Mouse (Mus musculus): ENCODE measurements around the gene Ncf2.

Ncf2 gene

DNA sequence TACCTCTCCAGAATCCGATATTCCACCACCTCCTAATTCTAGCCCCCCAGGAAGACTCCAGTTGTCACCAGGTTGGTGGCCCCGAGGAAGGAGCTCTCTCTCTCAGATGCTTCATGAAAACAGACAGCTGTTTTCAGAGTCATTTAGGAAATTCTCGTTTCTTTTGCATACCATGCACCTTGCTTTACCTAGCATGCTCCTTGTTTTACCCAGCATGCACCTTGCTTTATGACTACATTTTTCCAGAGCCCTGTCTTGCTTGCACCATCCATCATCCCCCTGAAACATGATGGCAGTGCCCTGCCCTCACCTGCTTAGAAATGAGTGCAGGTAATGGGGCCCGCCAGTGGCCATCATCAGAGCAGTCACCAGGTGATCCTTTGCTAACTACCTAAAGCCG lies 31.6 kb downstream of the Ncf2 start:
- no peak for DNase-seq (ENCODE audit: low read depth, low spot score)

DNA sequence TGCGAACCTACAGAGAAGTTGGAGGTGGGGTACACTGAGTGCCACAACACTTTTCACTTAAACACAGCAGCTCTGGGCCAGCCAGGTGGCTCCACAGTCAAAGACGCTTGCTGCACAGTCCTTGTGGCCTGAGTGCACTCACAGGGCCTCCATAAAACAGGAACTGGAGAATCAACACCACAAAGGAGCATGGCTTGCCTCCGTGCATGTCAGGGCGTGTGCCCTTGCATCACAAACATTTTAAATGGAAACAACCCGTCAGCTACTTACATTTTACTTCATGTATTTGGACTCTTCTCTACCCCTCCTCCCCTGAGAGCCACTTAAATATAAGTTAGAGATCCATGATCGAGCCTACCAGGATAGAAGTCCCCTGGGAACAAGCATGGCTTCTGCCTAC lies 32.3 kb downstream of the Ncf2 start:
- DNase-seq (ENCODE audit: low read depth, low spot score) = no peak

DNA sequence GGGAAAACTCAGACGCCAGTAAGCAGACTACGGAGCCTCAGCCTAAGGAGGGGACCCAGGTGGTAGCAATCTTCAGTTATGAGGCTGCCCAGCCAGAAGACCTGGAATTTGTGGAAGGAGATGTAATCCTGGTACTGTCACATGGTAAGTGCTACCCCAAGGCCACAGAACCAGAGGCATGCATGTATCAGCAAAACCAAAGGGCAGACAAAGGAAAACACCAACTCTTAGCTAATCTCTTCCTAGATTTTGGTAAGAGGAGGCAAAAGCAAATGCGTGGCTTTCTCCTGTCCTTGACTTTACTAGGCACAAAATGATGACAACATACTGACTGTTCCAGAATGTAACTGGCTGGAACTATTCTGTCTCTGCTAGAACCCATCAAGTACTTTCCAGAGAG lies 35.1 kb downstream of the Ncf2 start:
- no peak for DNase-seq (ENCODE audit: low read depth, low spot score)

DNA sequence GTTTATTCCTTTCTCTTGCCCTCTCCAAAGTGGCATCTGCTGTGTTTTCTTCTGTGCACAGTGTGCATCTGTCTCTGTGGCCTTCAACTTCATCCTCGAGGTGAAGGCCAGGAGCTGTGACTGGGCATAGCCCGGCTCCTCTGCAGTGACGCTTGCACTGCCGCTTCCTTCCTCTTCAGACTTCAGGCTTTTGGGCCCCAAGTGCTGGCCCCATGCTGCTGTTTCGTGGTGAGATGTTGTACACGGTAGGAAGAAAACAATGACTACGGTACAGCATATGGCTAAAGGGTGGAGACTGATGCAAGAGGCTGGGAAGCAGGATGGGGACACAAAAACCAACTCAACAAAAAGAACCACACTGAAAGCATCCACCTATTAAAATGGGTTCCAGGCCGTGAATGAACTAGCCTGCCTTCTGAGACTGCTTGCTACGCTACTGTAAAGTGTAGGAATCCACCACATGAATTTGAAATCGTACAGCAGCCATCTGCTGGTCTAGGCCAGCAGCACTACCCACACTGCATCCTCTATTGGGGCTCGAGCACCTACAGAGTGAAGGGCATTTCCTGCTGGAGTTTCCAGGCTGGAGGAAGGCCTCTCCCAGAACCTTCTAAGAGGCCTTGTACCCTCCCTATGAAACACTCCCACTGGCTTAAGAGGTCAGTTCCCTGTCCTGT lies 38.2 kb downstream of the Ncf2 start:
- DNase-seq (ENCODE audit: low read depth, low spot score) = no peak

DNA sequence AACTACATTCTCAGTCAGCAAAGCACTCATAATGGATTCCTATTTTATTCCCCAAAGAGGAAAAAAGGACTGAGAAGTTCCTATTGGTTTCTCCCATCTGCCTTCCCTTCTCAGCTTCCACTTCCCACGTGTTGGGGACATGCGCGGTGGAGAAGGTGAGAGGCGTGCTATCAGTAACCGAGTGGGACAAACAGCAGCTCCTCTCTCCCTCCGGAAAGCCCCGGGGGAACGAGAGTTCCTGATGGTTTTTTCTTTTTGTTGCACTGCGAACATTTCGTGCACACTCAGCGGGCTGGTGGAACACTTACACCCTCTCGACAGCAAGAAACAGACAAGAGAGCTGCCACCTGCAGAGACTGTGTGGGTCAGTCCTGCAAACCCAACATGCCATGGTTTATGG lies 38.8 kb downstream of the Ncf2 start:
- DNase-seq (ENCODE audit: low read depth, low spot score) = no peak

DNA sequence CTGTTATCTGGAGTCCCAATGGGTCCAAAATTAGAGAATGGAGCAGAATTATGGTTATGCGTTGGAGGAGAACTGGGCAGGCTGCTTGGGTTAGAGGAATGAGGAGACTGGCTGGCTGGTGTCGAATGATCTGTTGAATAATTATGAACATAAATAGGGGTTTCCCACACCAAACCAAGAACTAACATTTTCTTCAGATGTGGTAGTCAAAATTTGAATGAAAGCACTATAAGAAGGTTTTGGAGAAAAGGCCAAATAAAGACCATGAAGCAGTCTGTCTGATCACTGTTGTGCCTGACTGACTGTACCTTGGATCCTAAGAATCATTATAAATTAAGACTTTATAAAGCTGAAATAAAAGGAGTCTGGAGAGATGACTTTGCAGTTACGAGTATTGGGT lies 40.3 kb downstream of the Ncf2 start:
- no peak for DNase-seq (ENCODE audit: low read depth, low spot score)

DNA sequence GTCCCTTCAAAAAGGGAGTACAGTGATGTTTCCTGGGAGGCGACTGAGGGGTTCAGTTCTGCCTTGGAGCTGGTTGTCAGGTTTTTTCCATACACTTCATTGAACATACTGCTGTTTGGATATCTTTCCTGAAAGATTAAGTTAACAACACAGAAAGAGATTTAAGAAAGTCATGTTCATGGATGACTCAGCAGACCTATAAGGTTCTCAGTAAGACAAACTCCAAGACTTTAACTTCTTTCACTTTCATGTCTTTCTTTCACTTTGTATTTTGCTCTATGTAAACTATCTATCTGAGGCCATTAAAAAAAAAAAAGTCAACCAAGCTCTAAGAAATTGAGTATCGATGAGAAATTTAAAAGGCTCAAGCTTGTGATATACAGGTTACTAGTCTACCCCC lies 41.1 kb downstream of the Ncf2 start:
- DNase-seq (ENCODE audit: low read depth, low spot score) = no peak

DNA sequence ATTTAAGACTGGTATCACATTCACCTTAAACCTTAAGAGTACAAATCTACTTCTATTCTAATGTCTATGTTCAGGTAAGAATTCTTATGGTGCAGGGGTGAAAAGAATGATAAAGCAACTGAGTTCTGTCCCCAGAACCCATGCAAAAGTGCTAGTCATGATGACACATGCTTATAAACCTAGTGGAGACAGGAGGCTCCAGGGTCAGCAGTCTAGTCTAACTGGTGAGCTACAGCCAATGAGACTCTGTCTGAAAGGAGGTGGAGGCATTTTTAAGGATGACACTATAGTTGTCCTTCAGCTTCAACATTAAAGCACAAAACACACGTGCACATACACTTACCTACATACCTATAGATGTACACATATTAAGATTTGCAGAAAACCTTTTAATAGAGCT lies 44.6 kb downstream of the Ncf2 start:
- no peak for DNase-seq (ENCODE audit: low read depth, low spot score)

DNA sequence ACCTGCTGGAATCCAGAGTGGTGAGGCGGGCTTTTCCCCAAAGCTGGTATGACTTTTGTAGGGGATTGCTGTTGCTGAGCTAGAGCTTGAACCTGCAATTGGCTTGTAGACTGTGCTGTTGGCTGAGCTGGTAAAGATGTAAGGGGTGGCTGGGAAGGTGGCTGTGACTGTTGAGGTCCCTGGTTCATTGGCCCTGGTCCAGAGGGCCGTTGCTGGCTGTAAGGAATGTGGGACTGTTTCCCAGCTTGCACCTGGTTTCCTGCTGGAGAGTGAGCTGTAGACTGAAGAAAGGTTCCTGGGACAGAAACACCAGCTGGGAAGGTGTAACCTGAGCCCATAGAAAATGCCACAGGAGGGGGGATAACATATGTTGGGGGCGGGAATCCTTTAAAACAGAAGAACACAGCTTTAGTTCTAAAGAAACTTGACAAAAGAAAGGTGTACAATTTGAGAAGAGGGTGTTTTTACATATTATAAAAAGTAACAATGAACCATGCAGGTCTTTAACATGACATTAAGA lies 45.3 kb downstream of the Ncf2 start:
- DNase-seq (ENCODE audit: low read depth, low spot score) = no peak

DNA sequence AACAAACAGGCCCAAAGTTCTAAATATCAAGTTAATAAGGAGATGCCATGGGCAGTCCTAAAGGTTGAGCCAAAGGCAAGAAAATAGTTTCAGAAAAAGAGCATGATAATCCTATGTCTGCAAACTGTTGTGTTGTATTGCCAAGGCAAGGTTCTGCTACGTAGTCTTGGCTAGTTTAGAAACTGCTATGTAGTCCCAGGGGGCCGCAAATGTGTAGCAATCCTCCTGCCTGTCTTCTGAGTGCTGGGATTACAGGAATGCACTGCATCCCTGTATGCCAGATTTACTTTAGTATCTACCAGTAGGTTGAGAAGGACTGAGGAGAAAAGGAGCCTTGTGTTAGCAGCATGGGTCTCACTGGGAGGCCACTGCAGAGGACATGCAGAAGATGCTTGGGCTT lies 46.9 kb downstream of the Ncf2 start:
- DNase-seq (ENCODE audit: low read depth, low spot score) = no peak

DNA sequence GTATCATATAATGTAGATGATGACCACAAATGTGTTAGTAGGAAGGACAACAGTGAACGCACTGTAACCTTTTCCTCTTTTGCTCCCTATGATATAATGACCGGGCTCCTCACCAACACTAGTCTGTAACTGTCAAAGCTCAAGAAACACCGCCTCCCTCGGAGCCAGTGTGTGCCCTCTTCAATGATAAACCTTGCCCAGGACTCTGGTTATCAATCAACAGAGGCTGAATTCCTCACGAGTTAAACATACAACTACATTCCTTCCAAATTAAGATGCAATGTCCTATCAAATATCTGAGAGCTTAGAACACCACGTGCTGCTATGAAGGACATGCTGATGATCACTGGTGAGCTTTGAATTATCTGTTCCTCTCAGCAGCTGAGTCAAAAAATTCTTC lies 69.9 kb downstream of the Ncf2 start:
- no peak for DNase-seq (ENCODE audit: low read depth, low spot score)

DNA sequence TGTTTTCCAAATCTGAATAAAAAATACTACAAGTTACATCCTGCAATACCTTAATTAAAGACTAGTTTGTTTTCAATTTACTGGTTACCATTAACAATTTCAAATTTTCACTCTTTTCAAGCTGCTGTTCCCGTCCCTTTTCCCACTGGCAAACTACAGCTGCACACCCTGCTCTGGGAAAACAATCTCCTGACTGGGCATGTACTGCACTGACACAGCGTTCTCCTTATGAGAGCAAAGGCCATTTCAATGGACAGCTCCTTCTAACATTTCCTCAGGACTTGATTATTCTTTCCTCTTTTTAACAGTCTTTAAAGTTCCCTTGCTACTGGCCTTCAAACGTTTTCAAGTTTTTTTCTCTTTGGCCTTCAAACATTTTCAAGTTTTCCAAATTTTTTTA lies 71.0 kb downstream of the Ncf2 start:
- DNase-seq (ENCODE audit: low read depth, low spot score) = no peak

Measured in retina, adult 2 months (tissue).